Mouse (Mus musculus) MEL (cell line): ENCODE measurements at regions not wholly inside any gene's neighbourhood (a gene's known extent, or its start where the extent isn't known, plus 50 kb on each side); places are given as distances from the start of the nearest gene placed in this dataset.

Experiments used
- DNase-seq: peaks from one replicate; pipeline ENCODE4 v3.0.0; 2011; ENCODE audit warnings: low read depth, low spot score
- H3K27ac ChIP-seq: 2 replicates; pipeline ENCODE4 v1.5.1; 2012; ENCODE audit warnings: low read depth, mild to moderate bottlenecking, control low read depth, low read length, moderate library complexity; ENCODE audit not compliant: control insufficient read depth
- H3K27me3 ChIP-seq, 2 experiments: fragments of 150-350 bp in 1 of 2; sonication (generic) in 1 of 2; 2 replicates each; pipeline ENCODE4 v1.6.1; 2012; ENCODE audit warnings: low read length in 2 of 2, mild to moderate bottlenecking in 2 of 2, improper control_type of control experiment in 1 of 2, moderate library complexity in 1 of 2; ENCODE audit not compliant: insufficient read depth in 2 of 2, control insufficient read depth in 1 of 2
- H3K36me3 ChIP-seq, 2 experiments: 2 replicates each; pipeline ENCODE4 v1.6.1; 2012 to 2014; ENCODE audit warnings: low read length in 2 of 2, improper control_type of control experiment in 1 of 2, inconsistent platforms in 1 of 2, mild to moderate bottlenecking in 1 of 2; ENCODE audit not compliant: insufficient read depth in 2 of 2, control insufficient read depth in 1 of 2
- H3K4me1 ChIP-seq, 2 experiments: fragments of 150-350 bp in 1 of 2; sonication (generic) in 1 of 2; 2 replicates each; pipeline ENCODE4 v1.6.1; 2012; ENCODE audit warnings: low read length in 2 of 2, improper control_type of control experiment in 1 of 2, mild to moderate bottlenecking in 1 of 2; ENCODE audit not compliant: insufficient read depth in 2 of 2, control insufficient read depth in 1 of 2
- H3K4me3 ChIP-seq, 2 experiments: fragments of 150-350 bp in 1 of 2; sonication (generic) in 1 of 2; 2 replicates each; pipeline ENCODE4 v1.5.1; 2012; ENCODE audit warnings: low read depth in 2 of 2, low read length in 2 of 2, mild to moderate bottlenecking in 2 of 2, moderate library complexity in 2 of 2, control low read depth in 1 of 2, improper control_type of control experiment in 1 of 2; ENCODE audit not compliant: control insufficient read depth in 1 of 2, insufficient read depth in 1 of 2
- H3K79me2 ChIP-seq: 2 replicates; pipeline ENCODE4 v1.6.1; 2012; ENCODE audit warnings: mild to moderate bottlenecking, low read length, moderate library complexity; ENCODE audit not compliant: control insufficient read depth, poor library complexity, insufficient read depth
- H3K9ac ChIP-seq: 2 replicates; pipeline ENCODE4 v1.6.1; 2012; ENCODE audit warnings: low read depth, mild to moderate bottlenecking, control low read depth, low read length, moderate library complexity; ENCODE audit not compliant: control insufficient read depth, poor library complexity, severe bottlenecking
- H3K9me3 ChIP-seq: fragments of 150-350 bp; sonication (generic); replicated peaks from 2 replicates; pipeline ENCODE4 v1.6.1; 2012; ENCODE audit warnings: mild to moderate bottlenecking, low read length, improper control_type of control experiment, moderate library complexity; ENCODE audit not compliant: insufficient read depth
- CHD1 ChIP-seq: IDR thresholded peaks from 2 replicates; pipeline ENCODE4 v1.6.1; 2012; ENCODE audit warnings: low read depth, mild to moderate bottlenecking, inconsistent platforms, low read length, improper control_type of control experiment
- CHD2 ChIP-seq: IDR thresholded peaks from 2 replicates; pipeline ENCODE4 v1.6.1; 2011; ENCODE audit warnings: low read length, improper control_type of control experiment
- ELF1 ChIP-seq: IDR thresholded peaks from 2 replicates; pipeline ENCODE4 v1.6.1; 2014; ENCODE audit warnings: low read depth, mild to moderate bottlenecking, inconsistent platforms, low read length, improper control_type of control experiment, moderate library complexity
- EP300 ChIP-seq, 2 experiments: IDR thresholded peaks; 2 replicates each; pipeline ENCODE4 v1.6.1; 2011; ENCODE audit warnings: improper control_type of control experiment in 2 of 2, low read length in 2 of 2, low read depth in 1 of 2, mild to moderate bottlenecking in 1 of 2
- ETS1 ChIP-seq: IDR thresholded peaks from 2 replicates; pipeline ENCODE4 v1.6.1; 2012; ENCODE audit warnings: low read depth, mild to moderate bottlenecking, inconsistent platforms, low read length, improper control_type of control experiment, moderate library complexity
- GATA1 ChIP-seq: IDR thresholded peaks from 2 replicates; pipeline ENCODE4 v1.6.1; 2011; ENCODE audit warnings: low read depth, low read length, improper control_type of control experiment
- JUND ChIP-seq: IDR thresholded peaks from 2 replicates; pipeline ENCODE4 v1.6.1; 2011; ENCODE audit warnings: low read depth, mild to moderate bottlenecking, improper control_type of control experiment, low read length
- MAFK ChIP-seq: IDR thresholded peaks from 2 replicates; pipeline ENCODE4 v1.6.1; 2011; ENCODE audit warnings: low read depth, mild to moderate bottlenecking, low read length, improper control_type of control experiment, borderline replicate concordance
- MXI1 ChIP-seq: IDR thresholded peaks from 2 replicates; pipeline ENCODE4 v1.6.1; 2011; ENCODE audit warnings: mild to moderate bottlenecking, low read depth, low read length, improper control_type of control experiment
- MYB ChIP-seq: IDR thresholded peaks from 2 replicates; pipeline ENCODE4 v1.6.1; 2011; ENCODE audit warnings: mild to moderate bottlenecking, low read depth, low read length, improper control_type of control experiment
- NELFE ChIP-seq: IDR thresholded peaks from 2 replicates; pipeline ENCODE4 v1.6.1; 2011; ENCODE audit warnings: low read depth, low read length, improper control_type of control experiment
- POLR2AphosphoS2 ChIP-seq: IDR thresholded peaks from 2 replicates; pipeline ENCODE4 v1.6.1; 2011; ENCODE audit warnings: low read length, improper control_type of control experiment
- POLR2AphosphoS5 ChIP-seq: IDR thresholded peaks from 2 replicates; pipeline ENCODE4 v1.6.1; 2012; ENCODE audit warnings: low read depth, borderline replicate concordance, mild to moderate bottlenecking, inconsistent platforms, low read length, moderate library complexity, mixed read lengths
- RCOR1 ChIP-seq: IDR thresholded peaks from 2 replicates; pipeline ENCODE4 v1.6.1; 2012; ENCODE audit warnings: low read depth, mild to moderate bottlenecking, inconsistent platforms, low read length, improper control_type of control experiment
- SIN3A ChIP-seq: IDR thresholded peaks from 2 replicates; pipeline ENCODE4 v1.6.1; 2012; ENCODE audit warnings: low read length, improper control_type of control experiment, inconsistent platforms
- TBP ChIP-seq: IDR thresholded peaks from 2 replicates; pipeline ENCODE4 v1.8.0; 2011; ENCODE audit warnings: low read depth, low read length, improper control_type of control experiment
- UBTF ChIP-seq: IDR thresholded peaks from 2 replicates; pipeline ENCODE4 v1.6.1; 2012; ENCODE audit warnings: low read depth, mild to moderate bottlenecking, inconsistent platforms, low read length, improper control_type of control experiment, moderate library complexity, borderline replicate concordance; ENCODE audit not compliant: insufficient read depth
- USF1 ChIP-seq: IDR thresholded peaks from 2 replicates; pipeline ENCODE4 v1.6.1; 2014; ENCODE audit warnings: low read depth, mild to moderate bottlenecking, inconsistent platforms, low read length, improper control_type of control experiment, moderate library complexity
- ZNF384 ChIP-seq: IDR thresholded peaks from 2 replicates; pipeline ENCODE4 v1.6.1; 2012; ENCODE audit warnings: low read depth, mild to moderate bottlenecking, inconsistent platforms, low read length, improper control_type of control experiment

DNA sequence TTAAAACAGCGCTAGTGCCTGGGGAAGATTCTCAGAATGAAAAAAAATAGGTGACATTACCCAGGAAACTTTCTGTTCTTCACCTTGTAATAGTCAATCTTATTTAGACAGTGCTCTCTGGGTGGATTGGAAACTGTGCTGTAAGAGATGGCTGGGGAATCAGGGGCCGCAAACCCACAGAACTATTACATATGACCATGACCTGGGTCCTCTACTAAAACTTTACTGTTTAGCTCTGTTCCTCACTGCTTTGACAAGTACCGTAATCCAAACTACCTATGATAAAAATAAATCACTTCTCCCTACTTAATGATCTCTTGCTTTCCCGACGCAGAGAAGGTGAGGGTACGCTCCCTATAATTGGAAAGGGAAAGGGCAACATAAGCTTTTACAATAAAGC lies 157.6 kb upstream of the Adgrl2 start:
- DNase-seq: no peak
- Histone ChIP-seq H3K36me3 (no peaks in the 10 kb centered on the region), H3K9me3 (no peaks in the 10 kb centered on the region), H3K27me3 (no peaks in the 10 kb centered on the region; a peak in 1 of 4 replicates), H3K27ac (no peak overlapping the region), H3K4me3 (no peak overlapping the region)
- TF ChIP-seq CHD2: no peak
- TF ChIP-seq GATA1: no peak
- TF ChIP-seq POLR2AphosphoS2: no peak
- no peak for TF ChIP-seq JUND
- no peak for TF ChIP-seq CHD1
- TF ChIP-seq SIN3A: no peak
- TF ChIP-seq ETS1: no peak
- TF ChIP-seq NELFE: no peak
- TF ChIP-seq USF1: no peak
- no peak for TF ChIP-seq ZNF384
- no peak for TF ChIP-seq MAFK
- no peak for TF ChIP-seq TBP
- no peak for TF ChIP-seq EP300 (IDR thresholded peaks at IDR 0.05; ENCODE audit: low read depth in 1 of 2, low read length in 2 of 2)
- TF ChIP-seq, all 39 proteins: peak for 0
- H3K4me1 ChIP-seq: no peaks in the 10 kb centered on the region
- no peak overlapping the region for H3K9ac ChIP-seq
- no peaks in the 10 kb centered on the region for H3K79me2 ChIP-seq

DNA sequence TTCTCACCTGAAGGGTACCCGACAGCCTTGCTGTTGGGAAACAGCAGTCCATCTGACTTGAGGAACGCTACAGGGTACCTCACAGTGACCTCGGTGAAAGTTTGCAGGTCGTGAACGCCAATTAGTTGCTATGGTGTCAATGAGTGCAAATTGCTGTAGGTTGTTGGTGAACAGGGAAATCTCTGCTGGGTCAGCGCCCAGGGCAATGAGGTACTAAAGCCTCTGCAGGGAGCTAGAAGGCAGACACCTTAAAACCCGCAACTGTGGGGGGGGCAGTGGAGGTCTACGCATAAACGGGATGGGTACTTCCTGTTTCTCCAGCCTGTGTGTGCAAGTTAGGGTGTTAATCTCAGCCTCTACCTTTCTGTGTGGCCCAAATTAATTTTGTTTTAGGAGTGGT lies 156.3 kb upstream of the Adgrl2 start:
- Histone ChIP-seq H3K27me3 (no peaks in the 10 kb centered on the region), H3K9me3 (no peaks in the 10 kb centered on the region), H3K9ac (no peak overlapping the region), H3K79me2 (no peaks in the 10 kb centered on the region), H3K4me1 (no peaks in the 10 kb centered on the region), H3K4me3 (no peak overlapping the region), H3K27ac (no peak overlapping the region), H3K36me3 (no peaks in the 10 kb centered on the region)
- TF ChIP-seq POLR2AphosphoS2: no peak
- no peak for DNase-seq

DNA sequence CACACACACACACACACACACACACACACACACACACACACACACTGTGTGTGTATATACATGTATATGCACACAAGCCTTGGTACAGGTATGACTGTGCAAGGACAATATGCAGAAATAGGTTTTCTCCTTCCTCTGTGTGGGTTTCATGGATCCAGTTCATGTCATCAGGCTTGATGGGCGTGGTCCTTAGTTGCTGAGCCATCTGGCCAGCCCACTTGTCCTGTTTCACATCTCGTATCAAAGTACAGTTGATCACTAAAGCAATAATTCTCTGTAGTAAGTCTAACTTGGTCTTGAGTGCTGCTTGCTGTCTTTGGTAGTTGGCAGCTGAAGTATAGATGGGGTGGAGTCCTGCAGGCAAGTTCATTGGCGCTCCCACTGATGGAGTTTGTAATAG lies 150.1 kb upstream of the Adgrl2 start:
- no peaks in the 10 kb centered on the region for H3K79me2 ChIP-seq
- H3K9me3 ChIP-seq: no peaks in the 10 kb centered on the region
- no peak for DNase-seq
- H3K27ac ChIP-seq: no peak overlapping the region
- H3K4me1 ChIP-seq: no peaks in the 10 kb centered on the region
- H3K4me3 ChIP-seq: no peak overlapping the region
- no peaks in the 10 kb centered on the region for H3K36me3 ChIP-seq
- H3K9ac ChIP-seq: no peak overlapping the region
- TF ChIP-seq MXI1 (no peak), MYB (no peak), ELF1 (no peak), NELFE (no peak), UBTF (no peak), CHD1 (no peak), RCOR1 (no peak), ETS1 (no peak), POLR2AphosphoS5 (no peak), POLR2AphosphoS2 (no peak)
- no peaks in the 10 kb centered on the region for H3K27me3 ChIP-seq
